Mouse (Mus musculus) megakaryocyte progenitor cell, adult 5-6 weeks (primary cell): ENCODE data around the gene Sez6l. TPM values are rescaled to one million over a fixed set of nuclear protein-coding genes. Genes with fewer than 3 reads are reported as not detected.

Experiments used
- ATAC-seq: replicated peaks from 2 replicates; pipeline ENCODE4 v1.8.0; 2016; ENCODE audit warnings: mild to moderate bottlenecking, moderate TSS enrichment, inconsistent platforms; ENCODE audit not compliant: poor library complexity
- total RNA-seq, 2 experiments: library from RNA; stranded (forward) in 1 of 2; stranded (reverse) in 1 of 2; fragments of 157-497, 149-512 nt in 1 of 2; fragments of 200-1000 nt in 1 of 2; gene quantifications; 2 replicates each; pipeline versions ENCODE4 v1.2.3 to v1.2.4; 2015 to 2017

The Sez6l gene
- total RNA-seq, 2 experiments from 2014 or later, result not detected

GRCm38 (mm10) chr5:112535868-112536267 lies 41.1 kb downstream of the Sez6l start:
- ATAC-seq, result no peak

- no peak for ATAC-seq
These were observed 42.8 kb downstream of the Sez6l start for GRCm38 (mm10) chr5:112534146-112534545.

GRCm38 (mm10) chr5:112533312-112534075 lies 43.5 kb downstream of the Sez6l start:
- ATAC-seq, result no peak

GRCm38 (mm10) chr5:112532894-112533293 lies 44.1 kb downstream of the Sez6l start:
- ATAC-seq, result no peak

GRCm38 (mm10) chr5:112532210-112532609 lies 44.8 kb downstream of the Sez6l start:
- ATAC-seq, result no peak

GRCm38 (mm10) chr5:112531111-112531510 lies 45.9 kb downstream of the Sez6l start:
- ATAC-seq, result no peak

- no peak for ATAC-seq
These were observed 50.0 kb downstream of the Sez6l start for GRCm38 (mm10) chr5:112526936-112527335.

- no peak for ATAC-seq
These were observed 50.5 kb downstream of the Sez6l start for GRCm38 (mm10) chr5:112526435-112526834.

- ATAC-seq, result no peak
These were observed 51.0 kb downstream of the Sez6l start for GRCm38 (mm10) chr5:112525980-112526379.

GRCm38 (mm10) chr5:112525271-112525670 lies 51.7 kb downstream of the Sez6l start:
- no peak for ATAC-seq

GRCm38 (mm10) chr5:112523796-112524195 lies 53.2 kb downstream of the Sez6l start:
- ATAC-seq, result no peak

GRCm38 (mm10) chr5:112523331-112523730 lies 53.7 kb downstream of the Sez6l start:
- no peak for ATAC-seq

- no peak for ATAC-seq
These were observed 55.1 kb downstream of the Sez6l start for GRCm38 (mm10) chr5:112521703-112522527.

- no peak for ATAC-seq
These were observed 55.9 kb downstream of the Sez6l start for GRCm38 (mm10) chr5:112520826-112521702.

GRCm38 (mm10) chr5:112518773-112519172 lies 58.2 kb downstream of the Sez6l start:
- ATAC-seq, result no peak

- ATAC-seq, result no peak
These were observed 59.5 kb downstream of the Sez6l start for GRCm38 (mm10) chr5:112517454-112517853.

GRCm38 (mm10) chr5:112516527-112516926 lies 60.5 kb downstream of the Sez6l start:
- ATAC-seq, result no peak

- ATAC-seq, result no peak
These were observed 66.6 kb downstream of the Sez6l start for GRCm38 (mm10) chr5:112510351-112510750.

- no peak for ATAC-seq
These were observed 67.1 kb downstream of the Sez6l start for GRCm38 (mm10) chr5:112509916-112510315.

GRCm38 (mm10) chr5:112505595-112505994 lies 71.4 kb downstream of the Sez6l start:
- ATAC-seq, result no peak

GRCm38 (mm10) chr5:112501384-112501783 lies 75.6 kb downstream of the Sez6l start:
- no peak for ATAC-seq
